Mouse (Mus musculus): ENCODE results near the gene Adcy3.
"Not testable (repeated sequence)": the region's sequence is repeated elsewhere in the genome, so short reads cannot be mapped to it uniquely, and the experiment has no call there.

Adcy3 gene

GRCm38 (mm10) chr12:4184648-4185047 is 51.7 kb downstream of the Adcy3 start:
- no peak for DNase-seq

- DNase-seq = no peak
Observed at GRCm38 (mm10) chr12:4188171-4189059, 55.5 kb downstream of the Adcy3 start.

GRCm38 (mm10) chr12:4189060-4189447 is 56.2 kb downstream of the Adcy3 start:
- peak; percentile 57 to 68 for DNase-seq

GRCm38 (mm10) chr12:4192514-4192913 is 59.6 kb downstream of the Adcy3 start:
- DNase-seq = no peak

GRCm38 (mm10) chr12:4193025-4193740 is 60.3 kb downstream of the Adcy3 start:
- DNase-seq = no peak

- no peak for DNase-seq
Observed at GRCm38 (mm10) chr12:4194643-4195042, 61.7 kb downstream of the Adcy3 start.

- DNase-seq = no peak
Observed at GRCm38 (mm10) chr12:4198702-4199101, 65.8 kb downstream of the Adcy3 start.

GRCm38 (mm10) chr12:4199271-4199670 is 66.4 kb downstream of the Adcy3 start:
- no peak for DNase-seq

GRCm38 (mm10) chr12:4201454-4202200 is 68.7 kb downstream of the Adcy3 start:
- no peak for DNase-seq

GRCm38 (mm10) chr12:4202206-4202605 is 69.3 kb downstream of the Adcy3 start:
- no peak for DNase-seq

- DNase-seq = no peak
Observed at GRCm38 (mm10) chr12:4206106-4206505, 73.2 kb downstream of the Adcy3 start.

GRCm38 (mm10) chr12:4208405-4209133 is 75.7 kb downstream of the Adcy3 start:
- peak; percentile 42 to 43 for DNase-seq

- DNase-seq = no peak
Observed at GRCm38 (mm10) chr12:4209196-4209595, 76.3 kb downstream of the Adcy3 start.

- no peak for DNase-seq
Observed at GRCm38 (mm10) chr12:4211174-4211573, 78.3 kb downstream of the Adcy3 start.

GRCm38 (mm10) chr12:4212908-4213307 is 80.0 kb downstream of the Adcy3 start:
- no peak for DNase-seq

- no peak for DNase-seq
Observed at GRCm38 (mm10) chr12:4230156-4230555, 97.3 kb downstream of the Adcy3 start.

GRCm38 (mm10) chr12:4232777-4233176 is 99.9 kb downstream of the Adcy3 start:
- no peak for DNase-seq

GRCm38 (mm10) chr12:4233572-4234508 is 100.9 kb downstream of the Adcy3 start, which contains the start of the genes Ptrhd1 and Cenpo:
TSS of gene Ptrhd1 (plus strand) at chr12:4234027.
TSS of gene Cenpo (minus strand) at chr12:4234294.
- peak; percentile 94 to 95 for DNase-seq

GRCm38 (mm10) chr12:4237481-4237880 is 104.6 kb downstream of the Adcy3 start:
- no peak for DNase-seq

- DNase-seq = not testable (repeated sequence)
Observed at GRCm38 (mm10) chr12:4240281-4240680, 107.4 kb downstream of the Adcy3 start.

GRCm38 (mm10) chr12:4243805-4244204 is 110.9 kb downstream of the Adcy3 start:
- DNase-seq = no peak

Data from thymus, postnatal 36 days (tissue).